Mouse (Mus musculus) ovary, postnatal 10 days (tissue): ENCODE measurements at regions not wholly inside any gene's neighbourhood (a gene's known extent, or its start where the extent isn't known, plus 50 kb on each side); places are given as distances from the start of the nearest gene placed in this dataset.

ENCODE experiments used
- DNase-seq: peaks from one replicate; pipeline ENCODE4 v3.0.0; 2022; ENCODE audit warnings: low spot score

DNA sequence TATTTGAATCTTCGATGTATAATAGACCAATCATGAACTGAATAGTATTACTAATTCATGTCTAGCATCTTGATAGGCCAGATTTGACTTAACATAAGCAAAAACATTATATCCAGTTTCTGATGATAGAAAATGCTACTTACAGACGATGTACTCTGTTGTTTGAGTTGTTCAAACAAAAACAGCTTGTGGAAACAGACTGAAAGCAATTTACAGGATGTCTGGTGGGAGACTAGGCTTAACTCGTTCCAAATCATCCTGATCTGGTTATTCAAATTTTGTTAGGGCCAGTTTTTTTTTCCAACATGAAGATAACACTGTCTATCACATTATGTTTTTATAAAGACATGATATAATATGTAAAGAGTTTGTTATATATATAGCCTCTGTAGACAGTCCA, 369.4 kb upstream of the Igbp1b start:
- no peak for DNase-seq

DNA sequence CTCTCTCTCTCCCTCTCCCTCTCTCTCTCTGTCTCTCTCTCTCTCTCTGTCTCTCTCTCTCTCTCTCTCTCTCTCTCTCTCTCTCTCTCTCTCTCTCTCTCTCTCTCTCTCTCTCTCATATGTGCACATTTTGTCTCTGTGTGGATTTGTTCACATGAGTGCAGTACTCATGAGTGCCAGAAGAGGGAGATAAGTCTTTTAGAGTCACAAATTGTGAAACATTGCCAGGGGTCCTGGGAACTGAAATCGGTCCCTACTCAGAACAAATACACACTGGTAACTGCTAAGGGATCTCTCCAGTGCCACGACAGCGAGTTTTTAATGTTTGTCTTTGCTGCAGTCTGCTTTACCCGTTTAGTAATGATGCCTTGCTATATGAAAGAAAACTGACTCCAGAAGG, 356.2 kb upstream of the Igbp1b start:
- no peak for DNase-seq

GRCm38 (mm10) chr6:139010501-139010900, 352.2 kb upstream of the Igbp1b start:
- DNase-seq, result no peak
